11 mouse cellular contexts compared by ENCODE assay signal in genomic region chr13:112058218-112058617, GRCm38 (mm10).
DNase-seq lines count a peak whose midpoint lies in the region; ATAC-seq and TF ChIP-seq lines count a peak whose summit lies in the region.
"Had no signal": no experiment of that assay in that cellular context is flagged by ENCODE, and none has a peak within 500 bp of the region (broad histone marks: within the 10 kb centered on the region; RNA-seq: fewer than 3 reads in every experiment).

No protein-coding gene starts in this region.

- H3K9me3 ChIP-seq in kidney, embryonic 16.5 days (ENCODE audit: low read length), result no peaks in the 10 kb centered on the region
- H3K9me3 ChIP-seq in hindbrain, embryonic 11.5 days (ENCODE audit: control insufficient read depth, low read length), result no peaks in the 10 kb centered on the region
- H3K9me3 ChIP-seq in intestine, postnatal 0 days (ENCODE audit: control insufficient read depth), result no peaks in the 10 kb centered on the region
- H3K9me3 ChIP-seq: hindbrain, embryonic 12.5 days; neural tube, embryonic 12.5 days had no signal

- ATAC-seq in kidney, embryonic 16.5 days (ENCODE audit: low FRiP score, low TSS enrichment), result no peak
- ATAC-seq in erythroid progenitor cell, adult 5-6 weeks (replicated peaks; ENCODE audit: low FRiP score, poor library complexity, severe bottlenecking), result no peak
- no peak for ATAC-seq in hindbrain, embryonic 11.5 days (ENCODE audit: low FRiP score)
- no peak for ATAC-seq in intestine, postnatal 0 days

- H3K4me3 ChIP-seq in kidney, embryonic 16.5 days (ENCODE audit: low read length), result no peak overlapping the region
- no peak overlapping the region for H3K4me3 ChIP-seq in hindbrain, embryonic 11.5 days (ENCODE audit: low read depth, low read length)
- H3K4me3 ChIP-seq in intestine, postnatal 0 days (ENCODE audit: low read depth, low read length), result no peak overlapping the region
- H3K4me3 ChIP-seq: hindbrain, embryonic 12.5 days; neural tube, embryonic 12.5 days had no signal

- WGBS in kidney, embryonic 16.5 days, result 77% methylated on average over 11 of the region's 11 CpGs
- WGBS in hindbrain, embryonic 11.5 days, result 87% methylated on average over 11 of the region's 11 CpGs
- 80% methylated on average over 11 of the region's 11 CpGs for WGBS in intestine, postnatal 0 days

- no peaks in the 10 kb centered on the region; the same call in 1 of the 2 replicates for H3K27me3 ChIP-seq in kidney, embryonic 16.5 days (ENCODE audit: insufficient read depth, low read length)
- H3K27me3 ChIP-seq in hindbrain, embryonic 11.5 days (ENCODE audit: control insufficient read depth, insufficient read depth, low read length), result no peaks in the 10 kb centered on the region
- no peaks in the 10 kb centered on the region for H3K27me3 ChIP-seq in intestine, postnatal 0 days (replicated peaks; ENCODE audit: control insufficient read depth, insufficient read depth, low read length)
- H3K27me3 ChIP-seq: hindbrain, embryonic 12.5 days; neural tube, embryonic 12.5 days had no signal

- DNase-seq in kidney, adult 18-20 months, result peak; percentile 38
- DNase-seq in adrenal gland, postnatal 25 days, result peak; percentile 50
- DNase-seq in cerebellum, postnatal 25 days, result peak; percentile 55 to 58
- peak; percentile 62 for DNase-seq in lung, postnatal 14 days
- DNase-seq in hindbrain, embryonic 11.5 days (ENCODE audit: low spot score), result no peak
- DNase-seq: thymus, postnatal 25 days had no signal

- H3K36me3 ChIP-seq in kidney, embryonic 16.5 days (ENCODE audit: insufficient read depth, low read length), result no peaks in the 10 kb centered on the region
- H3K36me3 ChIP-seq in hindbrain, embryonic 11.5 days (ENCODE audit: control insufficient read depth, insufficient read depth, low read length), result no peaks in the 10 kb centered on the region
- no peaks in the 10 kb centered on the region for H3K36me3 ChIP-seq in intestine, postnatal 0 days (ENCODE audit: control insufficient read depth, insufficient read depth)
- H3K36me3 ChIP-seq: hindbrain, embryonic 12.5 days; neural tube, embryonic 12.5 days had no signal

- no peak overlapping the region for H3K4me2 ChIP-seq in kidney, embryonic 16.5 days (replicated peaks; ENCODE audit: low read depth, low read length)
- H3K4me2 ChIP-seq in hindbrain, embryonic 11.5 days (replicated peaks; ENCODE audit: low read depth, low read length), result no peak overlapping the region
- no peak overlapping the region for H3K4me2 ChIP-seq in intestine, postnatal 0 days (replicated peaks; ENCODE audit: low read depth)
- H3K4me2 ChIP-seq: hindbrain, embryonic 12.5 days; neural tube, embryonic 12.5 days had no signal

- H3K9ac ChIP-seq in kidney, embryonic 16.5 days (replicated peaks; ENCODE audit: low read length), result no peak overlapping the region
- H3K9ac ChIP-seq in hindbrain, embryonic 11.5 days (ENCODE audit: low read depth, low read length), result no peak overlapping the region
- no peak overlapping the region for H3K9ac ChIP-seq in intestine, postnatal 0 days (ENCODE audit: low read depth, low read length)
- H3K9ac ChIP-seq: hindbrain, embryonic 12.5 days; neural tube, embryonic 12.5 days had no signal

- TF ChIP-seq CTCF in intestine, postnatal 0 days (IDR thresholded peaks at IDR 0.05; ENCODE audit: low read depth), result no peak

- H3K4me1 ChIP-seq in kidney, embryonic 16.5 days (ENCODE audit: insufficient read depth, low read length), result peaks cover 12% of the 10 kb centered on the region
- H3K4me1 ChIP-seq in hindbrain, embryonic 11.5 days (replicated peaks; ENCODE audit: control insufficient read depth, insufficient read depth, low read length), result no peaks in the 10 kb centered on the region
- no peaks in the 10 kb centered on the region for H3K4me1 ChIP-seq in intestine, postnatal 0 days (replicated peaks; ENCODE audit: control insufficient read depth, insufficient read depth, low read length)
- H3K4me1 ChIP-seq: hindbrain, embryonic 12.5 days; neural tube, embryonic 12.5 days had no signal

- H3K27ac ChIP-seq in kidney, embryonic 16.5 days (ENCODE audit: low read length), result no peak overlapping the region
- no peak overlapping the region for H3K27ac ChIP-seq in hindbrain, embryonic 11.5 days (ENCODE audit: low read depth, low read length)
- H3K27ac ChIP-seq in intestine, postnatal 0 days (ENCODE audit: low read depth, low read length), result no peak overlapping the region
- H3K27ac ChIP-seq: hindbrain, embryonic 12.5 days; neural tube, embryonic 12.5 days had no signal
